Mouse (Mus musculus) forebrain, embryonic 10.5 days (tissue): ENCODE measurements at regions not wholly inside any gene's neighbourhood (a gene's known extent, or its start where the extent isn't known, plus 50 kb on each side); places are given as distances from the start of the nearest gene placed in this dataset.

Source experiments
- DNase-seq: peaks from one replicate; pipeline ENCODE4 v3.0.0-alpha.2; 2017; ENCODE audit warnings: low spot score; ENCODE audit errors: extremely low spot score
- H3K27ac ChIP-seq: fragments of 300-500 bp; sonication (generic); 2 replicates; pipeline ENCODE4 v1.5.1; 2016; ENCODE audit warnings: mild to moderate bottlenecking
- H3K27me3 ChIP-seq: fragments of 300-500 bp; sonication (generic); 2 replicates; pipeline ENCODE4 v1.6.1; 2016; ENCODE audit warnings: mild to moderate bottlenecking; ENCODE audit not compliant: poor library complexity, severe bottlenecking
- H3K36me3 ChIP-seq: fragments of 300-500 bp; sonication (generic); replicated peaks from 2 replicates; pipeline ENCODE4 v1.6.1; 2016; ENCODE audit warnings: mild to moderate bottlenecking, moderate library complexity
- H3K4me1 ChIP-seq: fragments of 300-500 bp; sonication (generic); 2 replicates; pipeline ENCODE4 v1.6.1; 2016
- H3K4me3 ChIP-seq: fragments of 300-500 bp; sonication (generic); 2 replicates; pipeline ENCODE4 v1.5.1; 2016; ENCODE audit warnings: mild to moderate bottlenecking, moderate library complexity
- H3K9me3 ChIP-seq: fragments of 300-500 bp; sonication (generic); 2 replicates; pipeline ENCODE4 v1.6.1; 2016; ENCODE audit warnings: mild to moderate bottlenecking, moderate library complexity
- WGBS: fragments of 180-500 bp; shearing (Covaris S2); methylation state at CpG from one replicate; pipeline ENCODE4 v1.1.7; 2016; 5-methylcytosine and 5-hydroxymethylcytosine counted together

GRCm38 (mm10) chr12:93281816-93282215 is 1432.9 kb upstream of the Sel1l start:
- no peaks in the 10 kb centered on the region for H3K4me1 ChIP-seq
- H3K27ac ChIP-seq: no peak overlapping the region
- no peaks in the 10 kb centered on the region for H3K36me3 ChIP-seq
- WGBS: 81% methylated on average over 2 of the region's 2 CpGs
- no peak for DNase-seq
- H3K27me3 ChIP-seq: no peaks in the 10 kb centered on the region
- no peaks in the 10 kb centered on the region for H3K9me3 ChIP-seq
- H3K4me3 ChIP-seq: no peak overlapping the region

- no peak for DNase-seq
- H3K4me1 ChIP-seq: no peaks in the 10 kb centered on the region
- no peak overlapping the region for H3K4me3 ChIP-seq
- no peaks in the 10 kb centered on the region for H3K27me3 ChIP-seq
- no peaks in the 10 kb centered on the region for H3K9me3 ChIP-seq
- H3K36me3 ChIP-seq: no peaks in the 10 kb centered on the region
- H3K27ac ChIP-seq: no peak overlapping the region
- 85% methylated on average over 2 of the region's 2 CpGs for WGBS
Observed at GRCm38 (mm10) chr12:93273652-93274051, 1424.7 kb upstream of the Sel1l start.

GRCm38 (mm10) chr12:93230237-93230636 is 1381.3 kb upstream of the Sel1l start:
- DNase-seq: no peak
- no peak overlapping the region for H3K27ac ChIP-seq
- H3K4me1 ChIP-seq: no peaks in the 10 kb centered on the region
- H3K4me3 ChIP-seq: no peak overlapping the region
- H3K9me3 ChIP-seq: no peaks in the 10 kb centered on the region
- 89% methylated on average over 3 of the region's 3 CpGs for WGBS
- H3K27me3 ChIP-seq: no peaks in the 10 kb centered on the region
- no peaks in the 10 kb centered on the region for H3K36me3 ChIP-seq

GRCm38 (mm10) chr12:93226826-93227225 is 1377.9 kb upstream of the Sel1l start:
- no peaks in the 10 kb centered on the region for H3K27me3 ChIP-seq
- no peak overlapping the region for H3K4me3 ChIP-seq
- no peak overlapping the region for H3K27ac ChIP-seq
- H3K36me3 ChIP-seq: no peaks in the 10 kb centered on the region
- no peak for DNase-seq
- H3K4me1 ChIP-seq: no peaks in the 10 kb centered on the region
- H3K9me3 ChIP-seq: no peaks in the 10 kb centered on the region
- WGBS: 95% methylated on average over 1 of the region's 1 CpGs

GRCm38 (mm10) chr12:93221179-93221922 is 1372.4 kb upstream of the Sel1l start:
- no peak for DNase-seq
- WGBS: 89% methylated on average over 6 of the region's 6 CpGs
- no peaks in the 10 kb centered on the region for H3K4me1 ChIP-seq
- no peak overlapping the region for H3K27ac ChIP-seq
- no peak overlapping the region for H3K4me3 ChIP-seq
- no peaks in the 10 kb centered on the region for H3K9me3 ChIP-seq
- H3K36me3 ChIP-seq: no peaks in the 10 kb centered on the region
- H3K27me3 ChIP-seq: no peaks in the 10 kb centered on the region

- H3K36me3 ChIP-seq: no peaks in the 10 kb centered on the region
Observed at GRCm38 (mm10) chr12:93207596-93207995, 1358.6 kb upstream of the Sel1l start.

GRCm38 (mm10) chr12:93188940-93189339 is 1340.0 kb upstream of the Sel1l start:
- DNase-seq: no peak
- H3K27me3 ChIP-seq: no peaks in the 10 kb centered on the region
- H3K9me3 ChIP-seq: no peaks in the 10 kb centered on the region
- no peaks in the 10 kb centered on the region for H3K4me1 ChIP-seq
- WGBS: 80% methylated on average over 1 of the region's 1 CpGs
- no peak overlapping the region for H3K4me3 ChIP-seq
- H3K36me3 ChIP-seq: no peaks in the 10 kb centered on the region
- no peak overlapping the region for H3K27ac ChIP-seq

More at GRCm38 (mm10) chr12:93207596-93207995, 1358.6 kb upstream of the Sel1l start:
- Histone ChIP-seq H3K27ac (no peak overlapping the region), H3K27me3 (no peaks in the 10 kb centered on the region), H3K4me3 (no peak overlapping the region), H3K9me3 (no peaks in the 10 kb centered on the region), H3K4me1 (no peaks in the 10 kb centered on the region)
- 90% methylated on average over 3 of the region's 3 CpGs for WGBS
- no peak for DNase-seq

GRCm38 (mm10) chr12:93173744-93174143 is 1324.8 kb upstream of the Sel1l start:
- no peaks in the 10 kb centered on the region for H3K27me3 ChIP-seq
- no peaks in the 10 kb centered on the region for H3K9me3 ChIP-seq
- no peaks in the 10 kb centered on the region for H3K4me1 ChIP-seq
- no peak overlapping the region for H3K27ac ChIP-seq
- no peak for DNase-seq
- 88% methylated on average over 5 of the region's 5 CpGs for WGBS
- no peak overlapping the region for H3K4me3 ChIP-seq
- H3K36me3 ChIP-seq: no peaks in the 10 kb centered on the region

GRCm38 (mm10) chr12:93160252-93160651 is 1311.3 kb upstream of the Sel1l start:
- Histone ChIP-seq H3K4me1 (no peaks in the 10 kb centered on the region), H3K27me3 (no peaks in the 10 kb centered on the region), H3K36me3 (no peaks in the 10 kb centered on the region), H3K4me3 (no peak overlapping the region), H3K9me3 (no peaks in the 10 kb centered on the region), H3K27ac (no peak overlapping the region)
- WGBS: 94% methylated on average over 4 of the region's 4 CpGs
- no peak for DNase-seq

GRCm38 (mm10) chr12:93152618-93153245 is 1303.8 kb upstream of the Sel1l start:
- Histone ChIP-seq H3K27me3 (no peaks in the 10 kb centered on the region), H3K4me3 (no peak overlapping the region), H3K36me3 (no peaks in the 10 kb centered on the region), H3K4me1 (no peaks in the 10 kb centered on the region), H3K9me3 (no peaks in the 10 kb centered on the region), H3K27ac (no peak overlapping the region)
- WGBS: 61% methylated on average over 6 of the region's 6 CpGs
- peak; percentile 38 for DNase-seq

GRCm38 (mm10) chr12:93151530-93151929 is 1302.6 kb upstream of the Sel1l start:
- no peaks in the 10 kb centered on the region for H3K27me3 ChIP-seq
- no peaks in the 10 kb centered on the region for H3K9me3 ChIP-seq
- H3K4me3 ChIP-seq: no peak overlapping the region
- no peaks in the 10 kb centered on the region for H3K4me1 ChIP-seq
- no peaks in the 10 kb centered on the region for H3K36me3 ChIP-seq
- WGBS: 82% methylated on average over 7 of the region's 7 CpGs
- no peak for DNase-seq
- H3K27ac ChIP-seq: no peak overlapping the region

- Histone ChIP-seq H3K27ac (no peak overlapping the region), H3K27me3 (no peaks in the 10 kb centered on the region), H3K36me3 (no peaks in the 10 kb centered on the region), H3K4me3 (no peak overlapping the region), H3K4me1 (no peaks in the 10 kb centered on the region), H3K9me3 (no peaks in the 10 kb centered on the region)
- no peak for DNase-seq
- 70% methylated on average over 3 of the region's 3 CpGs for WGBS
Observed at GRCm38 (mm10) chr12:93142265-93142664, 1293.3 kb upstream of the Sel1l start.

GRCm38 (mm10) chr12:93136395-93136794 is 1287.4 kb upstream of the Sel1l start:
- no peak for DNase-seq
- WGBS: 86% methylated on average over 5 of the region's 5 CpGs

More at GRCm38 (mm10) chr12:93136395-93136794, 1287.4 kb upstream of the Sel1l start:
- Histone ChIP-seq H3K4me3 (no peak overlapping the region), H3K27me3 (no peaks in the 10 kb centered on the region), H3K27ac (no peak overlapping the region), H3K9me3 (no peaks in the 10 kb centered on the region), H3K4me1 (no peaks in the 10 kb centered on the region), H3K36me3 (no peaks in the 10 kb centered on the region)
